Mouse (Mus musculus): ENCODE data around the gene Spred3.
"Not testable (repeated sequence)": the region's sequence is repeated elsewhere in the genome, so short reads cannot be mapped to it uniquely, and the experiment has no call there.

Spred3 gene

GRCm38 (mm10) chr7:29169231-29170065 is 763 bp downstream of the Spred3 start:
- DNase-seq (ENCODE audit: low spot score in 2 of 2): peak; percentile 84 to 85

- DNase-seq (ENCODE audit: low spot score in 2 of 2): peak; percentile 60 to 62
Measured at GRCm38 (mm10) chr7:29168791-29169230, 1.4 kb downstream of the Spred3 start.

- DNase-seq (ENCODE audit: low spot score in 2 of 2): no peak
Measured at GRCm38 (mm10) chr7:29168121-29168695, 2.0 kb downstream of the Spred3 start.

- no peak for DNase-seq (ENCODE audit: low spot score in 2 of 2)
Measured at GRCm38 (mm10) chr7:29167656-29168055, 2.6 kb downstream of the Spred3 start.

GRCm38 (mm10) chr7:29162750-29163525 is 7.3 kb downstream of the Spred3 start:
- no peak for DNase-seq (ENCODE audit: low spot score in 2 of 2)

- no peak for DNase-seq (ENCODE audit: low spot score in 2 of 2)
Measured at GRCm38 (mm10) chr7:29162294-29162693, 7.9 kb downstream of the Spred3 start.

- DNase-seq (ENCODE audit: low spot score in 2 of 2): no peak
Measured at GRCm38 (mm10) chr7:29158264-29158663, 11.9 kb downstream of the Spred3 start.

- DNase-seq (ENCODE audit: low spot score in 2 of 2): peak; percentile 77 to 83
Measured at GRCm38 (mm10) chr7:29155838-29156782, 14.1 kb downstream of the Spred3 start, which contains the start of gene Fam98c. Fam98c (minus strand) TSS chr7:29156234.

- DNase-seq (ENCODE audit: low spot score in 2 of 2): peak; percentile 84 to 88
Measured at GRCm38 (mm10) chr7:29155196-29155837, 14.9 kb downstream of the Spred3 start.

- DNase-seq (ENCODE audit: low spot score in 2 of 2): no peak
Measured at GRCm38 (mm10) chr7:29154018-29154720, 16.0 kb downstream of the Spred3 start.

- DNase-seq (ENCODE audit: low spot score in 2 of 2): no peak
Measured at GRCm38 (mm10) chr7:29151486-29151885, 18.7 kb downstream of the Spred3 start.

- DNase-seq (ENCODE audit: low spot score in 2 of 2): no peak
Measured at GRCm38 (mm10) chr7:29148771-29149170, 21.4 kb downstream of the Spred3 start.

GRCm38 (mm10) chr7:29146625-29147367 is 23.4 kb downstream of the Spred3 start:
- DNase-seq (ENCODE audit: low spot score in 2 of 2): no peak

GRCm38 (mm10) chr7:29144006-29144405 is 26.2 kb downstream of the Spred3 start:
- DNase-seq (ENCODE audit: low spot score in 2 of 2): no peak

- no peak for DNase-seq (ENCODE audit: low spot score in 2 of 2)
Measured at GRCm38 (mm10) chr7:29141416-29141815, 28.8 kb downstream of the Spred3 start.

- not testable (repeated sequence) for DNase-seq (ENCODE audit: low spot score in 2 of 2)
Measured at GRCm38 (mm10) chr7:29139237-29139636, 31.0 kb downstream of the Spred3 start.

- no peak for DNase-seq (ENCODE audit: low spot score in 2 of 2)
Measured at GRCm38 (mm10) chr7:29137429-29137828, 32.8 kb downstream of the Spred3 start.

GRCm38 (mm10) chr7:29134693-29135386 is 35.4 kb downstream of the Spred3 start, which contains the start of gene Rasgrp4:
Rasgrp4 (plus strand) TSS chr7:29134851.
- no peak for DNase-seq (ENCODE audit: low spot score in 2 of 2)

- no peak for DNase-seq (ENCODE audit: low spot score in 2 of 2)
Measured at GRCm38 (mm10) chr7:29134230-29134629, 36.0 kb downstream of the Spred3 start.

Measured in frontal cortex, postnatal 10 days (tissue).